Mouse (Mus musculus) embryonic facial prominence, embryonic 10.5 days (tissue): ENCODE measurements around the gene Adgrl2. TPM values are rescaled to one million over a fixed set of nuclear protein-coding genes. Genes with fewer than 3 reads are reported as not detected.
A peak's percentile ranks its signal among the peaks of the same experiment; 100 is the strongest.

Experiments
- DNase-seq: peaks from one replicate; pipeline ENCODE4 v3.0.0-alpha.2; 2017; ENCODE audit warnings: low spot score
- H3K27ac ChIP-seq: fragments of 300-500 bp; sonication (generic); replicated peaks from 2 replicates; pipeline ENCODE4 v1.5.1; 2016; ENCODE audit warnings: mild to moderate bottlenecking
- H3K27me3 ChIP-seq: fragments of 300-500 bp; sonication (generic); replicated peaks from 2 replicates; pipeline ENCODE4 v1.6.1; 2016; ENCODE audit warnings: low read depth, mild to moderate bottlenecking; ENCODE audit not compliant: poor library complexity, severe bottlenecking
- H3K36me3 ChIP-seq: fragments of 300-500 bp; sonication (generic); replicated peaks from 2 replicates; pipeline ENCODE4 v1.6.1; 2016; ENCODE audit warnings: mild to moderate bottlenecking, moderate library complexity
- H3K4me1 ChIP-seq: fragments of 300-500 bp; sonication (generic); 2 replicates; pipeline ENCODE4 v1.6.1; 2016
- H3K4me3 ChIP-seq: fragments of 300-500 bp; sonication (generic); 2 replicates; pipeline ENCODE4 v1.5.1; 2016; ENCODE audit warnings: mild to moderate bottlenecking, moderate library complexity
- H3K9me3 ChIP-seq: fragments of 300-500 bp; sonication (generic); 2 replicates; pipeline ENCODE4 v1.6.1; 2016; ENCODE audit warnings: mild to moderate bottlenecking
- WGBS: fragments of 180-500 bp; shearing (Covaris S2); methylation state at CpG from one replicate; pipeline ENCODE4 v1.1.7; 2016; 5-methylcytosine and 5-hydroxymethylcytosine counted together
- polyA plus RNA-seq: library from polyadenylated mRNA; unstranded; fragments of >200 nt; fragmentation: Nextera tagmentation; extraction: Ambion mirVana; gene quantifications from 2 replicates; pipeline ENCODE4 v1.2.1, GENCODE M21; 2016

Gene Adgrl2
- polyA plus RNA-seq, 1 experiment from 2014 or later, result 77.6 TPM

- Histone ChIP-seq H3K36me3 (peaks cover 14% of the 10 kb centered on the region), H3K4me3 (no peak overlapping the region), H3K9me3 (no peaks in the 10 kb centered on the region), H3K4me1 (peaks cover 47% of the 10 kb centered on the region), H3K27me3 (no peaks in the 10 kb centered on the region), H3K27ac (no peak overlapping the region)
- WGBS, result 80% methylated on average over 13 of the region's 13 CpGs
- no peak for DNase-seq
Observed at GRCm38 (mm10) chr3:148964991-148965605, 25.3 kb downstream of the Adgrl2 start.

DNA sequence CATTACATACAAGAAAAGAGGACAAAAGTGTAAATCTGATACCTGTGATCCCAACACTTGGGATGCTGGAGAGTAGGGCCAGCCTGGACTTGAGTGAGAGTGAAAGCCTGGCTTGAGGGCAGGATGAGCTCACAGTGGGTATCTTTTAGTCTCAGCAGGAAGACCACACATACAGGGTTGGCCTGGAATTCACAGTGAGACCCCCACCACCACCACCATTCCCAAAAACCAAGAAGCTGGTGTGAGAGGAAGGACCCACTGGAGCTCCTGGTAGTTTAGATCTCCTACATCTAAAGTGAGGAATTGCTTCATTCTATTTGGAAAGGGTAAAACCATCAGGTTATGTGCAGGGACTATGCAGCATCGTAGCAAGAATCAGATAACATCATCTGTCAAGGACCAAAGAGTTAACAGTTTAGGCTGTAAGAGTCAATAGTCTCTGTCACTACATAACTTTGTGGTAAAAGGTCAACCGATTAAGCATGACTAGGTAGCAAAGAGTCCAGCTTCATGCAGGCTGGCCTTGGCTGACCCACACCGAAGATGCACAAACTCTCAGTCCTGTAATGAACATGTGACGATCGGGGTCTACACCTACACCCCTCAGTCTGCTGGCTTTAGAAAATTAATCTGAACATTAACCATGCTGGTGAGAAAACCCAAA is 26.8 kb downstream of the Adgrl2 start:
- Histone ChIP-seq H3K4me1 (peaks cover 60% of the 10 kb centered on the region), H3K36me3 (peaks cover 10% of the 10 kb centered on the region), H3K27ac (no peak overlapping the region), H3K4me3 (no peak overlapping the region), H3K27me3 (no peaks in the 10 kb centered on the region), H3K9me3 (no peaks in the 10 kb centered on the region)
- WGBS, result 87% methylated on average over 5 of the region's 5 CpGs
- DNase-seq, result no peak

- Histone ChIP-seq H3K9me3 (no peaks in the 10 kb centered on the region), H3K4me1 (peaks cover 63% of the 10 kb centered on the region), H3K27me3 (no peaks in the 10 kb centered on the region), H3K36me3 (peaks cover 11% of the 10 kb centered on the region), H3K27ac (no peak overlapping the region), H3K4me3 (no peak overlapping the region)
- WGBS, result 77% methylated on average over 5 of the region's 5 CpGs
- DNase-seq, result no peak
Observed at GRCm38 (mm10) chr3:148961611-148962010, 28.7 kb downstream of the Adgrl2 start.

GRCm38 (mm10) chr3:148960751-148961289 is 29.5 kb downstream of the Adgrl2 start:
- Histone ChIP-seq H3K27ac (no peak overlapping the region), H3K36me3 (peaks cover 4% of the 10 kb centered on the region; the same call in 1 of the 2 replicates), H3K27me3 (no peaks in the 10 kb centered on the region), H3K4me1 (peaks cover 58% of the 10 kb centered on the region), H3K4me3 (no peak overlapping the region), H3K9me3 (no peaks in the 10 kb centered on the region)
- DNase-seq, result no peak
- WGBS, result 73% methylated on average over 9 of the region's 9 CpGs

GRCm38 (mm10) chr3:148960215-148960614 is 30.1 kb downstream of the Adgrl2 start:
- 76% methylated on average over 10 of the region's 10 CpGs for WGBS
- H3K9me3 ChIP-seq, result no peaks in the 10 kb centered on the region
- H3K27ac ChIP-seq, result no peak overlapping the region
- H3K27me3 ChIP-seq, result no peaks in the 10 kb centered on the region
- H3K4me3 ChIP-seq, result no peak overlapping the region
- DNase-seq, result no peak
- peaks cover 57% of the 10 kb centered on the region for H3K4me1 ChIP-seq
- H3K36me3 ChIP-seq, result peaks cover 3% of the 10 kb centered on the region; the same call in 1 of the 2 replicates

GRCm38 (mm10) chr3:148959327-148960025 is 30.9 kb downstream of the Adgrl2 start:
- no peaks in the 10 kb centered on the region for H3K9me3 ChIP-seq
- H3K4me1 ChIP-seq, result peaks cover 51% of the 10 kb centered on the region
- H3K36me3 ChIP-seq, result peaks cover 7% of the 10 kb centered on the region
- peak overlapping the region; percentile 35; the same call in 1 of the 2 replicates for H3K27ac ChIP-seq
- WGBS, result 23% methylated on average over 15 of the region's 15 CpGs
- DNase-seq, result no peak
- H3K4me3 ChIP-seq, result peak overlapping the region; percentile 37; the same call in 1 of the 2 replicates
- no peaks in the 10 kb centered on the region for H3K27me3 ChIP-seq

DNA sequence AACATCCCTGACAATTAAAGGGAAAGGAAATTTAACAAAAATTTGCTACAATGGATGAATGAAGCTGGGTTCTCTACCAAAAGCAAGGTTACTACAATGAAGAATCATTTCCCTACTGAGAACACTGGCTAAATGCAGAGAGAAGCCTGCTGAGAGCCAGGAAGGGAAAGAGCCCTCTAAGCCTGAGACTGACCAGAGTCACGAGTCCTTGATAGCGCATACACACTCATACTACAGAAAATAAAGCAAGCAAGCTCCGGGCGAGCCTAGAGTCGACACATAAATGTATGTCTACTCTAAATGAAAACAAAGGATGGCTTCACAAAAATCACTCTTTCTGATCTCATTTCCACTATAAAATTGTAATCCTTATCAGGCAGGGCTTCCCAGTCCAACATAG is 31.6 kb downstream of the Adgrl2 start:
- no peak for DNase-seq
- Histone ChIP-seq H3K27me3 (no peaks in the 10 kb centered on the region), H3K4me1 (peaks cover 51% of the 10 kb centered on the region), H3K36me3 (peaks cover 12% of the 10 kb centered on the region), H3K4me3 (no peak overlapping the region), H3K27ac (no peak overlapping the region), H3K9me3 (no peaks in the 10 kb centered on the region)
- 80% methylated on average over 5 of the region's 5 CpGs for WGBS

- WGBS, result 60% methylated on average over 9 of the region's 9 CpGs
- Histone ChIP-seq H3K9me3 (no peaks in the 10 kb centered on the region), H3K4me1 (peaks cover 51% of the 10 kb centered on the region), H3K4me3 (no peak overlapping the region), H3K27ac (no peak overlapping the region), H3K36me3 (peaks cover 17% of the 10 kb centered on the region), H3K27me3 (no peaks in the 10 kb centered on the region)
- no peak for DNase-seq
Observed at GRCm38 (mm10) chr3:148958185-148958584, 32.2 kb downstream of the Adgrl2 start.

GRCm38 (mm10) chr3:148956887-148957286 is 33.5 kb downstream of the Adgrl2 start:
- WGBS, result 68% methylated on average over 7 of the region's 7 CpGs
- DNase-seq, result no peak
- Histone ChIP-seq H3K27ac (no peak overlapping the region), H3K9me3 (no peaks in the 10 kb centered on the region), H3K27me3 (no peaks in the 10 kb centered on the region), H3K4me1 (peaks cover 45% of the 10 kb centered on the region), H3K4me3 (no peak overlapping the region), H3K36me3 (peaks cover 30% of the 10 kb centered on the region)

GRCm38 (mm10) chr3:148949796-148950195 is 40.6 kb downstream of the Adgrl2 start:
- H3K4me1 ChIP-seq, result peaks cover 19% of the 10 kb centered on the region
- no peak overlapping the region for H3K27ac ChIP-seq
- no peaks in the 10 kb centered on the region for H3K27me3 ChIP-seq
- no peak overlapping the region for H3K4me3 ChIP-seq
- DNase-seq, result no peak
- H3K9me3 ChIP-seq, result no peaks in the 10 kb centered on the region
- WGBS, result 71% methylated on average over 8 of the region's 8 CpGs
- peaks cover 31% of the 10 kb centered on the region for H3K36me3 ChIP-seq

GRCm38 (mm10) chr3:148947805-148948405 is 42.5 kb downstream of the Adgrl2 start:
- Histone ChIP-seq H3K4me3 (no peak overlapping the region), H3K36me3 (peaks cover 15% of the 10 kb centered on the region), H3K27ac (no peak overlapping the region), H3K9me3 (no peaks in the 10 kb centered on the region), H3K27me3 (no peaks in the 10 kb centered on the region), H3K4me1 (peaks cover 33% of the 10 kb centered on the region)
- no peak for DNase-seq
- WGBS, result 68% methylated on average over 9 of the region's 9 CpGs

DNA sequence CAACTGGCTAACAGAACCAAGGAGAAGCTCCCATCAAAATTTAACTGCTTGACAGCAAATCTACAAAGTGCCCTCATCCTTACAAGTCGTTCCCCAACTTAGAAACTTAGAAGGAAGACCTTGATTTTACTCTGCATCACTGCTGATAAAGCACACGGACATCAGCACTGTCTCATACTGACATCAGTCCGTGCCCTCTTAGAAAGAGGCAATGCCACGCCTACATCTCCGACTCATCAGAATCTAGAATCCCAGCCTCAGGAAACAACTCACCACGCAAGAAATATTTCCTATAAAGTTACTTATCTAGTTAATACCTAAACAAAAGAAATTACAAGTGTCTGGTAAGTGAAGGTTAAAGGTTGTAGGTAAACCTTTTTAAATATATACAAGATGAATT is 43.1 kb downstream of the Adgrl2 start:
- Histone ChIP-seq H3K27ac (no peak overlapping the region), H3K36me3 (peaks cover 8% of the 10 kb centered on the region), H3K4me3 (no peak overlapping the region), H3K27me3 (no peaks in the 10 kb centered on the region), H3K4me1 (peaks cover 37% of the 10 kb centered on the region), H3K9me3 (no peaks in the 10 kb centered on the region)
- no peak for DNase-seq
- 70% methylated on average over 6 of the region's 6 CpGs for WGBS
